Mouse (Mus musculus) limb, embryonic 12.5 days (tissue): ENCODE data around the gene Btrc. TPM values are rescaled to one million over a fixed set of nuclear protein-coding genes. Genes with fewer than 3 reads are reported as not detected.

Experiments
- ATAC-seq: fragments of 200-750 bp; cut with Nextera tagmentation; 2 replicates; pipeline ENCODE4 v1.8.0; 2017; ENCODE audit warnings: low read depth, moderate TSS enrichment; ENCODE audit not compliant: insufficient number of reproducible peaks, insufficient read depth, low FRiP score, low TSS enrichment
- H3K27ac ChIP-seq: fragments of 300-500 bp; sonication (generic); 2 replicates; pipeline ENCODE4 v1.5.1; 2016; ENCODE audit warnings: mild to moderate bottlenecking, moderate library complexity
- H3K27me3 ChIP-seq: fragments of 300-500 bp; sonication (generic); 2 replicates; pipeline ENCODE4 v1.6.1; 2016; ENCODE audit warnings: mild to moderate bottlenecking, moderate library complexity
- H3K36me3 ChIP-seq: fragments of 300-500 bp; sonication (generic); 2 replicates; pipeline ENCODE4 v1.6.1; 2016; ENCODE audit warnings: mild to moderate bottlenecking, moderate library complexity
- H3K4me1 ChIP-seq: fragments of 300-500 bp; sonication (generic); replicated peaks from 2 replicates; pipeline ENCODE4 v1.6.1; 2016
- H3K4me2 ChIP-seq: fragments of 300-500 bp; sonication (generic); 2 replicates; pipeline ENCODE4 v1.6.1; 2016; ENCODE audit warnings: mild to moderate bottlenecking, moderate library complexity
- H3K4me3 ChIP-seq: fragments of 300-500 bp; sonication (generic); replicated peaks from 2 replicates; pipeline ENCODE4 v1.5.1; 2016; ENCODE audit warnings: mild to moderate bottlenecking
- H3K9ac ChIP-seq: fragments of 300-500 bp; sonication (generic); replicated peaks from 2 replicates; pipeline ENCODE4 v1.6.1; 2016; ENCODE audit warnings: mild to moderate bottlenecking, moderate library complexity
- H3K9me3 ChIP-seq: fragments of 300-500 bp; sonication (generic); 2 replicates; pipeline ENCODE4 v1.6.1; 2016; ENCODE audit warnings: mild to moderate bottlenecking, moderate library complexity
- WGBS: fragments of 180-500 bp; shearing (Covaris S2); methylation state at CpG from one replicate; pipeline ENCODE4 v1.1.7; 2016; 5-methylcytosine and 5-hydroxymethylcytosine counted together
- polyA plus RNA-seq: library from polyadenylated mRNA; unstranded; fragments of >200 nt; fragmentation: Nextera tagmentation; extraction: Ambion mirVana; gene quantifications from 2 replicates; pipeline ENCODE4 v1.2.1, GENCODE M21; 2016

The Btrc gene
- polyA plus RNA-seq, 1 experiment from 2014 or later: 55.7 TPM

DNA sequence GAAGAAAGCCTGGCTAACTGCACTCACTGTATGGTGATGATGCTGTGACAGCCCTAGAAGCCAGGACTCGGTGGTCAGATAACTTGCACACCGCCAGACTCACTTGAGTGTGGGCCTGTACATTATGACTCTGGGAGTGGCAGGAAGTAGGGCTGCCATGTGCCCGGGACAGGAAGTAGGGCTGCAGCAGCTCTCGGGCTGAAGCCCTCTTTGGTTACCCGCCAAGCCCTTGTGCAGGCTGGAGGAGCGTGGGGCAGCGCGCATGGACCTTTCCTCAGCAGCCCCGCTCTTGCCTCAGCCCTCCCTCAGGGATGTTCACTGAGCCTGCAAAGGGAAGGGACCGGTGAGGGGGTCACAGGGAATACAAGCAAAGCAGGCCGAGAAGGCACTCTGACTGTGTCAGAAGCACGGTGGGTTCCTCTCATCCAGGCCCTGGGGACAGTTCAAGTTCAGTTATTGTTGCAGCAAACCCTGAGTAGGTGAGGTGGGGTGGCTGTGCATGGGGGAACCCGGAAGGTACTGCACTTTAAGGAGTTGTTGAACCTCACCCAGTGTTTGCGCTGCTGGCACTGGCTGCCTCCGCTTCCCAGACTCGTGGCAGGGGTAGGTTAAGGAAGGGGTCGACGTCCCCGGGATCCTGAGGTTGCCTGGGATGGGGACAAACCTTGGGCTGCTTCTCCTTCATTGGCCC, 211.6 kb downstream of the Btrc start:
- 44% methylated on average over 19 of the region's 19 CpGs for WGBS
- H3K27ac ChIP-seq: peak overlapping the region; percentile 37; the same call in 1 of the 2 replicates
- 0 out of 2 replicates have a peak overlapping the region, but pooled peaks have one; percentile 9 for H3K9ac ChIP-seq
- ATAC-seq: no peak
- no peaks in the 10 kb centered on the region for H3K27me3 ChIP-seq
- H3K36me3 ChIP-seq: peaks cover 46% of the 10 kb centered on the region
- H3K9me3 ChIP-seq: no peaks in the 10 kb centered on the region
- no peak overlapping the region for H3K4me3 ChIP-seq
- H3K4me2 ChIP-seq: 0 out of 2 replicates have a peak overlapping the region, but pooled peaks have one; percentile 3
- peaks cover 46% of the 10 kb centered on the region for H3K4me1 ChIP-seq

DNA sequence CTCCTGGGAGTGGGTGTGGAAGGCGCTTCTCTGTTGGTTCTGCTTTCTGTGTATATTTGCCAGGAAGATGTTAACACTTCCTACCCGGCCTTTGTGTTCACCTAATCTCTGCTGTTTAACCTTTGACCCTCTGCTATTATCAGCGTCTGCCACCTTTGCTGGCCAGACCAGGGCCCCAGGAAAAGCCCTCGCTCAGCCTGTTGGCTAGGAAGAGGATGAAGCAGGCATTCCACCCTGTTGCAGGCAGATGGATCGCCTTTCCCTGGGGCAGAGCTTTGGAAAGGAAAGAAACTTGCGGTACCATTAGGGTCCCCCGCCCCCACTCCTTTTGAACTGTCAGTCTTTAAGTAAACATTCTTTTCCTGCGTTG, 212.1 kb downstream of the Btrc start:
- Histone ChIP-seq H3K9ac (0 out of 2 replicates have a peak overlapping the region, but pooled peaks have one; percentile 9), H3K4me2 (no peak overlapping the region), H3K4me1 (peaks cover 46% of the 10 kb centered on the region), H3K9me3 (no peaks in the 10 kb centered on the region), H3K4me3 (no peak overlapping the region), H3K27me3 (no peaks in the 10 kb centered on the region), H3K27ac (peak overlapping the region; percentile 37; the same call in 1 of the 2 replicates), H3K36me3 (peaks cover 50% of the 10 kb centered on the region)
- WGBS: 10% methylated on average over 8 of the region's 8 CpGs
- ATAC-seq: no peak

- no peak overlapping the region for H3K27ac ChIP-seq
- ATAC-seq: no peak
- H3K4me1 ChIP-seq: peaks cover 54% of the 10 kb centered on the region
- H3K9me3 ChIP-seq: no peaks in the 10 kb centered on the region
- H3K27me3 ChIP-seq: no peaks in the 10 kb centered on the region
- 67% methylated on average over 14 of the region's 14 CpGs for WGBS
- peaks cover 52% of the 10 kb centered on the region for H3K36me3 ChIP-seq
- H3K4me3 ChIP-seq: no peak overlapping the region
- H3K9ac ChIP-seq: no peak overlapping the region
- no peak overlapping the region for H3K4me2 ChIP-seq
Measured at GRCm38 (mm10) chr19:45577141-45577750, 213.7 kb downstream of the Btrc start.

DNA sequence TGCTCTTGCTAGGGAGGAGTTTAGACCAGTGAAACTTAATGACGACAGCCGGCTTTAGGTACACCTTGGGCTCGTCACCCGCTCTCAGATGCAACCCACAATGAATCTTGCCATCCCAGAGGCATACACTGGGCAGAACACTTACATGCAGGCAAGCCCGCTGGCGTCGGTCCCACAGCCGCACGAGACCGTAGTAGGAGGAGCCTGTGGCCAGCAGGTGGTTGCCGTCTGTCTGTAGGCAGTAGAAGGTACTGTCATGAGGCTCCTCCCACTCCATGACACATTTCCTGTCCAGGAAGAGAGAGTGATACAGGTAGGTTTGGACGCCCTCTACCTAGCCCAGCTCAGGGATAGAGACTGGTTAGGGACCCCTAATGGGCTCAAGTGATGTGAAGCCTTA, 215.4 kb downstream of the Btrc start:
- peaks cover 60% of the 10 kb centered on the region for H3K4me1 ChIP-seq
- 94% methylated on average over 12 of the region's 12 CpGs for WGBS
- H3K4me3 ChIP-seq: no peak overlapping the region
- no peaks in the 10 kb centered on the region for H3K27me3 ChIP-seq
- H3K27ac ChIP-seq: no peak overlapping the region
- no peak overlapping the region for H3K4me2 ChIP-seq
- H3K9ac ChIP-seq: no peak overlapping the region
- H3K36me3 ChIP-seq: peaks cover 47% of the 10 kb centered on the region
- ATAC-seq: no peak
- no peaks in the 10 kb centered on the region for H3K9me3 ChIP-seq

DNA sequence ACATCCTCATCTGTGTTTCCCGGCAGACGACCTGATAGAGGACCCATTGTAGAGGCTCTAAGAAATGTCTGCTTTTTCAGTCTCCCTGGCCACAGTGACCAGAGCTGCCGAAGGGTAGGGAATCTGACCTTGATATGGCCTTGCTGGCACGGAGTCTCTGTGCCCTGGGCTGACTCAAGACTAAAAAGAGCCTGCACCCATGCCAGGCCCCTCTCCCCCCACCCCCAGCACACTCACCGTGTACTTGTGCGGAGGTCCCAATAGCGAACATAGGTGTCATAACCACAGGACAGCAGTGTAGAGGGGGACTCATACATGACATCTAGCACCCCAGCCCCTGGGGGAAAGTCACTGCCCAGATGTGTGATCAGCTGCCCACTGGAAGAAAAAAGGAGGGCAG, 215.9 kb downstream of the Btrc start:
- 86% methylated on average over 7 of the region's 7 CpGs for WGBS
- no peak overlapping the region for H3K9ac ChIP-seq

More for the DNA sequence above, 215.9 kb downstream of the Btrc start:
- no peak overlapping the region for H3K4me2 ChIP-seq
- H3K27ac ChIP-seq: no peak overlapping the region
- H3K4me3 ChIP-seq: no peak overlapping the region
- H3K9me3 ChIP-seq: no peaks in the 10 kb centered on the region
- H3K4me1 ChIP-seq: peaks cover 55% of the 10 kb centered on the region
- no peaks in the 10 kb centered on the region for H3K27me3 ChIP-seq
- ATAC-seq: no peak; the same call in 1 of the 2 replicates
- H3K36me3 ChIP-seq: peaks cover 47% of the 10 kb centered on the region

Other genes with a start within 250 kb of the Btrc start
- 0.39 and 0.63 TPM in 2 replicates for gene Tlx1, start 213.1 kb upstream of the Btrc start, polyA plus RNA-seq
- gene Lbx1, start 127.9 kb upstream of the Btrc start, polyA plus RNA-seq: 2.8 and 3.1 TPM in 2 replicates
- gene Poll, start 196.8 kb downstream of the Btrc start, polyA plus RNA-seq: 17.7 and 20.1 TPM in 2 replicates
- gene Gm17018, start 196.9 kb downstream of the Btrc start, polyA plus RNA-seq: 50.5 and 53.7 TPM in 2 replicates